Mouse (Mus musculus) gastrocnemius, adult 2 months (tissue): ENCODE data around the gene Dact1. TPM values are rescaled to one million over a fixed set of nuclear protein-coding genes. Genes with fewer than 3 reads are reported as not detected.

ENCODE experiments used
- DNase-seq: peaks from one replicate; pipeline ENCODE4 v3.0.0; 2022
- H3K27ac ChIP-seq: fragments of 200-600 bp; 2 replicates; pipeline ENCODE4 v1.8.1; 2022; ENCODE audit warnings: mild to moderate bottlenecking
- H3K4me3 ChIP-seq: fragments of 200-600 bp; 2 replicates; pipeline ENCODE4 v1.8.1; 2022; ENCODE audit warnings: mild to moderate bottlenecking, moderate library complexity
- CTCF ChIP-seq: fragments of 200-600 bp; IDR thresholded peaks from 2 replicates; pipeline ENCODE4 v1.8.1; 2022; ENCODE audit warnings: antibody characterized with exemption, mild to moderate bottlenecking, moderate library complexity
- intact Hi-C: fragments of 180-260 bp; cut with DNase I; formaldehyde crosslinking; loops from one replicate; pipeline ENCODE4 v1.15.1; 2025
- total RNA-seq, 2 experiments: library from RNA; stranded (reverse); gene quantifications; 2 replicates each; pipeline ENCODE4 v1.2.3; 2021

Gene Dact1
- total RNA-seq, 2 experiments from 2014 or later: 2.7 to 3.4 TPM

DNA sequence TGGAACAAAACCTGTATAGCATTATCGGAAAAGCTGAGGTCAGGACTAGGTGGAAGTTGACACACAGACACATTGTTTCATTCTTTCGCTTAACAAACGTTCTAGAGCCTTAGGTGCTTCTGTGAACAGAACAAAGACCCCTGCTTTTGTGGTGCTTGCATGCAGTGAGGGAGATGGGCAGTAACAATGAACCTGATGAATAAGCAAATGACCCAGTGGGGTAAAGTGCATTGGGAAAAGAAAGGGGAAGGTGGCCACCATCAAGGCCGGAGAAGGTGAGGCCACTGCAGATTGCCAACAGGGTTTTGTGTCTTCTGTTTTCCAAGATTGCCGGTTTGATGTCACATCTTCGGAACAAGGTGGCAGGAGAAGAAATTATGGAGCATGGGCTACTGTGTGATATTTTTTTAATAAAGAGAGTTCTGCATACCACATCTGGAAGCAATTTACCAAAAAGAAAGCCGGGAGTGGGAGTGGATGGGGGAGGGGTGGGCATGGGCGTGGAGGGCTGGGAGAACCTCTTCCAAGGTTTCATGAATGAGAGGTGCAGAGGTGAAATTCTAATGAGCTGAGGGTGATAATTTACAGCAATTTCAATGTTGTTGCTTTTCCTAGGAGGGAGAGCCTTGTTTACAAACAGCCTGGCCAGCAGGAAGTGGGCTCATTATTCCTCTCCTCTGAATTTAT is 12.7 kb upstream of the Dact1 start:
- Histone ChIP-seq H3K27ac (no peak overlapping the region), H3K4me3 (no peak overlapping the region)
- intact Hi-C loops: no loop called here
- TF ChIP-seq CTCF: no peak
- no peak for DNase-seq

DNA sequence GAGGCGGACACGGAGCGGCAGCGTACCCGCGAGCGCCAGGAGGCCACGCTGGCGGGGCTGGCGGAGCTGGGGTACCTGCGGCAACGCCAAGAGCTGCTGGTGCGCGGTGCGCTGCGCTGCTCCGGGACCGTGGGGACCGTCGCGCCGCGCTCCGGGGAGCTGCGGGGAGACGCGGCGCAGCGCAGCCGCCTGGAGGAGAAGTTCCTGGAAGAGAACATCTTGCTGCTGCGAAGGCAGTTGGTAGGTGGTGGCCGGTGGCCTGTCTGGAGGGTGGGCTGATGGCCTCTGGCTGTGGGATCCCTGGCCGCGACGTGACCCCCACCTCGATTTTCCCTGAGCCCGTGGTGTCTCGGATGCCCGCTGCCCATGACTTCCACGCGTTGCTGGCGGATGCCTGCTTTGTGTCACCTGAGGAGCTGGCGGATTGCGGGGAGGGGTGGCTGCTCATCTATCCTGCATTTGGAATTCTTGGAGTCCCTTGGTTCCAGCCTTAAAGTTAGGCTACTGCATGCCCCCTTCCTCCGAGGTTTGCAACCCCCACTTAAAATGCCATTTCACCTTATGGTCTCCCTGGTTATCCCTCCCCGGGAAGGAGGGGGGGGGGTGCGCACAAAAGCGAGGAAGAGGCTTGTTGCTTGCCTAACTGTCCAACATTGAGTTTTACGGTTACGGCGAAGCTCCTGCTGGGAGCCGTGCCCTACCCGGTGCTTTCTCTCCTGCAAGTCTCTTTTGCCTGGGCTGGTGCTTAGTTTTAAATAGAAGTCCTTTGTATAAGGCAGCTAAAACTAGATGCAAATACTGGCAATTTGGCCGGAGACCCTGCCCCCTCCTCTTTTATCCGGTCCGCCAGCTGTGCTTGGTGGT is 616 bp downstream of the Dact1 start:
- H3K27ac ChIP-seq: peak overlapping the region; percentile 82
- no peak for TF ChIP-seq CTCF
- intact Hi-C loops: loop anchor here (2.0 to 10.0 kb wide), 2 partner anchors 265 to 397 kb away; no protein-coding TSS in a partner anchor
- peak overlapping the region; percentile 88 for H3K4me3 ChIP-seq
- DNase-seq: peak; percentile 36

DNA sequence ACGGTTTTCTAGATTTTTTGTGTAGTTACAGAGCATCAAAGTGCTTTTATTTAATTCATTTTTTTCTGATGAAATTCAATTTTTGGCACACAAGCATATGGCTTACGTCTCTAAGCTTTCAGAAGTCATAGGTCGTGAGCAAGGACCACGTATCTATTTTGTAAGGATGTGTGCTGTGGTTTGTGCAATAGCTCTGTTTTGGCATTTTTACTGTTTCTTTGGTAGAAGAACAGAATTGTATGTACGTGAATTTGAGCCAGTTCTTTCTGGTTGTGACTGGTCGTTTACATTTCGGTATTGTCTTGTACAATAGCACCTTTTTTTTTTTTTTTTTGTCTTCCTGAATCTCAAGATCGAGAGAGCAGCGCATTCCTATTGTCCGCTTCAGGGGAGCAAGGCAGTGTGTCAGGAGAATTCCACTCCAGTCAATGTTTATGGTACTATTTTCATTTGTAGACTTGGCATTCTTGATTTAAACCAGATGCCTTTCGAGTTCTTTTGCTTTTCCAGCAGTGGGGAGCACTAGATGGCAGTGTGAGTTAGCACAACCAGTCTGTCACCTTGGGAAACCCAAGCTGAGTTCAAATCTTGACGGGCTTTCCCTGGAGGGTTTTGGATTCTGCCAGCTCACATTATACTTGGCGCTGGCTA is 1.7 kb downstream of the Dact1 start:
- DNase-seq: peak; percentile 57
- TF ChIP-seq CTCF: peak; percentile 74
- peak overlapping the region; percentile 82 for H3K27ac ChIP-seq
- H3K4me3 ChIP-seq: peak overlapping the region; percentile 88
- intact Hi-C loops: loop anchor here (2.0 to 10.0 kb wide), 2 partner anchors 263 to 395 kb away; no protein-coding TSS in a partner anchor

DNA sequence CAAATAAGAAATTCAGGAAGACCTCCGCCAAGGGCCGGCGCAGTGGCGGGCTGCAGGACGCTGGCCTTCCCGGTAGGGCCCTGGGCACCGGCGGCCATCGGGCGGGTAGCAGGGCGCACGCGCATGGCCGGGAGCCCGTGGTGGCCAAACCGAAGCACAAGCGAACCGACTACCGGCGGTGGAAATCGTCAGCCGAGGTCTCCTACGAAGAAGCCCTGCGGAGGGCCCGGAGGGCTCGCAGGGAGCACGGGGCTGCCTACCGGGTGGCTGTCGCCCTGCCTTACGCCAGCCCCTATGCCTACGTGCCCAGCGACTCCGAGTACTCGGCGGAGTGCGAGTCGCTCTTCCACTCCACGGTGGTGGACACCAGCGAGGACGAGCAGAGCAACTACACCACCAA is 8.6 kb downstream of the Dact1 start:
- no peak for TF ChIP-seq CTCF
- Histone ChIP-seq H3K27ac (no peak overlapping the region), H3K4me3 (no peak overlapping the region)
- intact Hi-C loops: loop anchor here (10.0 kb wide), 1 partner anchor 257 kb away; no protein-coding TSS in a partner anchor
- DNase-seq: no peak

DNA sequence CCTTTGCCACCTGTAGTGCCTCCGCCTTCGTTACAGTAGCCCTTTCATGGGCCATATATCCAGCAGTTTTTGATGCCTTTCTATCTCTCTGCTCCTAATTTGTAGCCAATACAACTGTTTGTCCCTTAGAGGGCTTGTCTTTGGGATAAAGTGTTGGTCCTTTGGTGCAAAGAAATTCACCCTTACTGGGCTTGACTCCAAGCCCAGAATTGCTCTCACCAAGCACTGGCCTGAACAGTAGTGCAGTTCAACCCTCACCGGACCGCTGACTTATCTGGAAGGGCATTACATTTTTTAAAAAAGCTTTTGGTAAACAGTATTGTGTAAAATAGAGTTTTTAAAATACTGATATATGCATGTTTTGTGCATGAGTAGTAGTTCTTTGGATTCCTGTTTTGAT is 9.9 kb downstream of the Dact1 start:
- DNase-seq: no peak
- H3K27ac ChIP-seq: no peak overlapping the region
- H3K4me3 ChIP-seq: no peak overlapping the region
- TF ChIP-seq CTCF: no peak
- intact Hi-C loops: loop anchor here (10.0 kb wide), 1 partner anchor 255 kb away; no protein-coding TSS in a partner anchor

DNA sequence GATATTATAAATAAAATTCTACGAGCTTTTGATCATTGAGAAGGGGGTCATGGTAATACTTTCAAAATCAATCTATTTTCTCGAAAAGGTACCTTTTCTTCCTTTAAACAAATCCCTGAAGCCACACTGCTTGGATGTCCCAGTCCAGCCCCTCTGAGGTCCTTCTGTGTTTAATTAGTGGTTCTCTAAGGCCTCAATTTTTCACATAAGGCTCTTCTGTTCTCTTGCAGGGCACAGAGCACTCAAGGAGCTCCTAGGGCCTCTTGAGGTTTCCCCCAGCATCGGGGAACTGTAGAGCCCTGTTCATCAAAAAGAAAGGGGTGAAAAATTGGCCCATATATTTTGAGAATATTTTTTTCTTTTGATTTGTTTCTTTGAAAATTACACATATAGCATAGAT is 23.0 kb downstream of the Dact1 start:
- no peak for TF ChIP-seq CTCF
- intact Hi-C loops: no loop called here
- no peak overlapping the region for H3K4me3 ChIP-seq
- no peak overlapping the region for H3K27ac ChIP-seq
- DNase-seq: no peak

DNA sequence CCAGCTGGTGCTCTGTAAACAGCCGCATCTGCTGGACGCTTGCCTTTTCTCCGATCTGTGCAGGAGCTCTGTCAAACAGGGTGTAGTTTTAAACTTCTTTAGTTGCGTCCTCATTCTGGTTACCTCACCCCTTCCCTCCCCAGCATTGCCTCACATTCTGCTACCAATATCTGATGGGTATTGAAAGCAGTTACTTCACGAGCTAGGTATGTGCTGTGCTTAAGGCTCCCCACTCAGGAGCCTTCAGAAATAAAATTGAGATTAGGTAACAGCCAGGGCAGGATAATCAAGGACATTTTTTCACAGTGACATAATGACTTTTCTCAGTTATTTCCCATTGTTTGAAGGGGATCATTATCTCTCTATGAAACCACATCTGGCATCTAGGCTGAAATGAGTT is 23.9 kb downstream of the Dact1 start:
- intact Hi-C loops: no loop called here
- Histone ChIP-seq H3K4me3 (no peak overlapping the region), H3K27ac (no peak overlapping the region)
- no peak for TF ChIP-seq CTCF
- DNase-seq: peak; percentile 42

DNA sequence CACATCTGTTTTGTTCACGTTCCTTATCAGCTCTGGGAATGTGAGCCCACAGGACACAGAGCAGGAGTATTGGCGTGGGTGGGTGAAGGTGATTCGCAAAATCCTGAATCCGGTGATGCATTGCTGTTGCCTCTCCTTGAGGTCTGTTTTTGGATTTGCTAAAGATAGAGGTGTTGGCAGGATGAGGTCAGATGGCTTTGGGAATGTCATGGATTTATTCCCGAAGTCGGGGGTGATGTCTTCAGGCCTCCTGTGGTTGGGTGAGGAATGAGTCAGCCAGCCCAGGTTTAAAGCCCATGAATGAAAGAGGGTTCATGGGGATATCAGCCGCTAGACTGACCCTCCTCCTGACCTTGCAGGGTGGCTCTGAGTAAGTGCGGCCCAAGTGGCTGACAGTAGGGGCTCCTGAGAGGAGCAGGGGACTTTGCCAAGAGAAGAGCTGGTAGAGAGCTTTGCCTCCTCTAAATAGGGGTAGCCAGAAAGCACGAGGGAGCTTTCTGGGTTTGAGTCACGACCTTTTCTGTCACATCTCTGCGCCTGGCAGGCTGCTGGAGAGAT is 27.4 kb downstream of the Dact1 start:
- intact Hi-C loops: no loop called here
- H3K27ac ChIP-seq: no peak overlapping the region
- no peak overlapping the region for H3K4me3 ChIP-seq
- DNase-seq: no peak
- TF ChIP-seq CTCF: no peak

DNA sequence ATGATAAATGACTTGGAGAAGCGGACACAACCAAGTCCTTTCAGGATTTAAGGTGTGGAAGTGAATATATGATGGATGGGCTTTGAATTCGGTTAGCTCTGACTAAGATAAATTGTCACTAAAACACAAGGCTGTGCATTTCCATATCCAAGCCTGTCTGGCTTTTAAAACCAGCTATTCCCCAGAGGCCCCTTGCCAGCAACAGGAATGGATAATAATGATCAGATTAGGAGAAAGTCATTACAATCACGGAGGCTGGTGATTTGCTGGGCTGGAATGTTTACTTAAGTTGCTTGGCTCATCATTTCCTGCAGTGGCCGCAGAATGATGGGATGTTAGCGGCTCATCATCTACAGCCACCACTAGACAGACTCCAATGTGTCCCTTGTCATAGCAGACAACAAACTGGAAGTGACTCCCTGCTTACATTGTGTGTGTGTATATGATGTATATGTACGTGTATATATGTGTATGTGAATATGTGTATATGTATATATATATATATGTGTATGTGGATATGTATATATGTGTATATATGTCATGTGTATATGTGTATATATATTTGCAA is 28.3 kb downstream of the Dact1 start:
- no peak overlapping the region for H3K27ac ChIP-seq
- no peak overlapping the region for H3K4me3 ChIP-seq
- DNase-seq: no peak
- no peak for TF ChIP-seq CTCF
- intact Hi-C loops: no loop called here

DNA sequence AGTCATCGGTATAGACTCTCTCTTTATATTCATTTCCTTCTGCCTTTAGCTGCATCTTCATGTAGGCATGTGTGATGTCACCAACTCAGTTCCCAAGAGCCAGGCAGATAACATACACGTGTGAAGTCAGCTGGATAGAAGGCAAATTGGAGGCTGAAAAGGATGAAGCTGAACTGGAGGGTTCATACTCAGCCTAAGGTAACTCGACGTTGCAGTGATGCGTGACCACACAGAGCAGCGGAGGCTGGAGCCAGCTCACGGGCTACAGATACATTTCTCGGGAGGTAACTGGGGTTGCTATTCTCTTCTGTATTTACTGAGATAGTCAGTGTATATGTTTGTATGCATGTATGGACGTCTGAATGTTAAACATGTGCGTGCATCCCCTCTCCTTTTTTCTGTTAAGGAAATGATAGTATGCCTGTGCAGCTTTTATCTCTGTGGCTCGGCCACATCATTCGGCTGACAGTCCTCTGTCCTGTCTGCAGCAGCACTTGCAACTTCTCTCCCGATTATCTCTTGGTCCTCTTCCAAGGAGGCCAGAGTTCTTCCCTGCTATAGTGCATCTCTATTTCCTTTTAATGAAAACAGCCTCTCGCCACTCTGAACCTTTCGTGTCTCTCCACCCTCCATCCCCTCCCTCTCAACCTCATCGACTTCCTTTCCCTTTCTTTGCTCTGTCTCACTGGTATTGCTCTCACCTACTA is 29.6 kb downstream of the Dact1 start:
- intact Hi-C loops: no loop called here
- H3K4me3 ChIP-seq: no peak overlapping the region
- no peak overlapping the region for H3K27ac ChIP-seq
- no peak for DNase-seq
- no peak for TF ChIP-seq CTCF

DNA sequence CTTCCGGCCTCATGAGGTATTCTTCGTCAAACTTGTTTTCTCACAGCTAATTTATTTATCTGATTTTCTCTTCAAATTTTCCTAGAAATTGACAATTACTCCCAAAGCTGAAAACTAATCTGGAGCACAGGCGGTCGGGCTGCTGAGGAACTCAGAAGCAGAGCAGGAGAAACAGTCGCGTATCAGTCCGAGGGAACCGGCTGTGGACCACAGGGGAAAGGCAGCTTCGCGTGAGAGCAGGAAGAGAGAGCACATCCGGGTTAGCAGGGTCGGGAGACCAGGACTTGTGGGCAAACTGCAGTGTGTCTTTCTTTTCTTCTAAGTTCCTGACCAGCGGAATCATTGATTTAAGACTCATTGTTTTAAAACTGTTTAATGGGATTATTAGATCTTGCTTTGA is 32.7 kb downstream of the Dact1 start:
- Histone ChIP-seq H3K27ac (peak overlapping the region; percentile 75), H3K4me3 (peak overlapping the region; percentile 66)
- intact Hi-C loops: no loop called here
- TF ChIP-seq CTCF: no peak
- DNase-seq: peak; percentile 24

DNA sequence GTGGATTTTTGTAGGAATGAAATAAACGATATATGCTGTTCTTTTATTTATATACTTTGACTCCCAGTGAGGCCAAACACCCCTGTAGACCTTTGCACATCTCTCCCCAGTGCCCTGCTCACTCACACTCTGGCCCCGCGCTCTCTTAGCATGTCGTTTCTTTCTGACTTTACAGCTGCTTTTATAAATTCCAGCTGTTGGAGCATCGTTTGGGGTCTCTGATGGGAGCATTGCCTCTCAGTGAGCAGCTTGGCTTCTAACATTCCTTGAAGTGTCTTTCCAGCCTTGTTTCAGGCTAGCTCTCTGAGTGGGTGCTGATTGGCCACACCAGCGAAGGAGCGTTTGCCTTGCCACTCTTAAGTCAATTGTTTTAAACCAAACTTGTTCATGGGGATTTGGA is 35.8 kb downstream of the Dact1 start:
- Histone ChIP-seq H3K4me3 (no peak overlapping the region; the same call in 1 of the 2 replicates), H3K27ac (peak overlapping the region; percentile 57)
- no peak for DNase-seq
- no peak for TF ChIP-seq CTCF
- intact Hi-C loops: no loop called here
